Mouse (Mus musculus): ENCODE results near the gene Prss46.
A peak's percentile ranks its signal among the peaks of the same experiment; 100 is the strongest.

Gene Prss46

GRCm38 (mm10) chr9:110858967-110859596 is 14.8 kb downstream of the Prss46 start:
- DNase-seq (ENCODE audit: low read depth, low spot score): no peak

- DNase-seq (ENCODE audit: low read depth, low spot score): peak; percentile 68
Observed at GRCm38 (mm10) chr9:110871030-110871429, 26.7 kb downstream of the Prss46 start.

- no peak for DNase-seq (ENCODE audit: low read depth, low spot score)
Observed at GRCm38 (mm10) chr9:110873681-110874659, 29.7 kb downstream of the Prss46 start.

GRCm38 (mm10) chr9:110874660-110875191 is 30.4 kb downstream of the Prss46 start:
- no peak for DNase-seq (ENCODE audit: low read depth, low spot score)

- no peak for DNase-seq (ENCODE audit: low read depth, low spot score)
Observed at GRCm38 (mm10) chr9:110875288-110875695, 31.0 kb downstream of the Prss46 start.

- DNase-seq (ENCODE audit: low read depth, low spot score): no peak
Observed at GRCm38 (mm10) chr9:110877353-110877752, 33.0 kb downstream of the Prss46 start.

GRCm38 (mm10) chr9:110877888-110878287 is 33.6 kb downstream of the Prss46 start:
- DNase-seq (ENCODE audit: low read depth, low spot score): no peak

GRCm38 (mm10) chr9:110879191-110879920 is 35.0 kb downstream of the Prss46 start, which contains the start of gene Als2cl:
Gene Als2cl, plus strand, starts transcription at chr9:110879870.
- DNase-seq (ENCODE audit: low read depth, low spot score): no peak

- no peak for DNase-seq (ENCODE audit: low read depth, low spot score)
Observed at GRCm38 (mm10) chr9:110879998-110880561, 35.8 kb downstream of the Prss46 start, which contains the start of gene Tmie. Gene Tmie, minus strand, starts transcription at chr9:110880113.

- no peak for DNase-seq (ENCODE audit: low read depth, low spot score)
Observed at GRCm38 (mm10) chr9:110880772-110881171, 36.5 kb downstream of the Prss46 start.

- no peak for DNase-seq (ENCODE audit: low read depth, low spot score)
Observed at GRCm38 (mm10) chr9:110881953-110882352, 37.6 kb downstream of the Prss46 start.

- DNase-seq (ENCODE audit: low read depth, low spot score): no peak
Observed at GRCm38 (mm10) chr9:110887388-110888303, 43.3 kb downstream of the Prss46 start.

- no peak for DNase-seq (ENCODE audit: low read depth, low spot score)
Observed at GRCm38 (mm10) chr9:110888935-110889334, 44.6 kb downstream of the Prss46 start.

- DNase-seq (ENCODE audit: low read depth, low spot score): no peak
Observed at GRCm38 (mm10) chr9:110890026-110890783, 45.9 kb downstream of the Prss46 start.

- DNase-seq (ENCODE audit: low read depth, low spot score): no peak
Observed at GRCm38 (mm10) chr9:110891077-110891828, 46.9 kb downstream of the Prss46 start.

GRCm38 (mm10) chr9:110892552-110892951 is 48.2 kb downstream of the Prss46 start:
- no peak for DNase-seq (ENCODE audit: low read depth, low spot score)

GRCm38 (mm10) chr9:110893429-110893828 is 49.1 kb downstream of the Prss46 start:
- no peak for DNase-seq (ENCODE audit: low read depth, low spot score)

GRCm38 (mm10) chr9:110895507-110895906 is 51.2 kb downstream of the Prss46 start:
- DNase-seq (ENCODE audit: low read depth, low spot score): no peak

GRCm38 (mm10) chr9:110895994-110896393 is 51.7 kb downstream of the Prss46 start:
- no peak for DNase-seq (ENCODE audit: low read depth, low spot score)
